Mouse (Mus musculus) gastrocnemius, postnatal 4 days (tissue): ENCODE measurements around the gene Casp9. TPM values are rescaled to one million over a fixed set of nuclear protein-coding genes. Genes with fewer than 3 reads are reported as not detected.

Source experiments
- DNase-seq, 2 experiments: peaks; one replicate each; pipeline ENCODE4 v3.0.0; 2021 to 2022; ENCODE audit warnings: low spot score in 2 of 2, mixed read lengths in 2 of 2
- total RNA-seq, 2 experiments: library from RNA; stranded (reverse); gene quantifications; 2 replicates each; pipeline ENCODE4 v1.2.3; 2021

Gene Casp9
- total RNA-seq, 2 experiments from 2014 or later: 9.3 to 10.8 TPM

DNA sequence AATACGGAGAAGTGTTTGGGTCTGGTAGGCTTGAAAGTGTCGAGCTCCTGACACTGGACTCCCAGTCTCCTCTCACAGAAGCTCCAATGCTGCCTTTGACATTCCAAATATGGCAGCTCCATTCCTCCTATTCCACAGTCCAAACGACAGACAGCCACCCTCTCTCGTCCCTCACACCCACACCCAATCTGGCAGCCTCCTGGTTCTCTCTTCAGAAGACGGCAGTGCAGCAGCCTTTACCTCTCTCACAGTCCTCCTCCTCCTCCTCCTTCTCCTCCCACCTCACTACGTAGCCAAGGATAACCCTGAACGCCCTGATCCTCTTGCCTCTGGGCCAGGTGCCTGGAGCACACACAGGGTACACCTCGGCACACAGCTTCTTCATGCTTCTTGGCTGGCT, 13.6 kb upstream of the Casp9 start:
- DNase-seq: no peak

DNA sequence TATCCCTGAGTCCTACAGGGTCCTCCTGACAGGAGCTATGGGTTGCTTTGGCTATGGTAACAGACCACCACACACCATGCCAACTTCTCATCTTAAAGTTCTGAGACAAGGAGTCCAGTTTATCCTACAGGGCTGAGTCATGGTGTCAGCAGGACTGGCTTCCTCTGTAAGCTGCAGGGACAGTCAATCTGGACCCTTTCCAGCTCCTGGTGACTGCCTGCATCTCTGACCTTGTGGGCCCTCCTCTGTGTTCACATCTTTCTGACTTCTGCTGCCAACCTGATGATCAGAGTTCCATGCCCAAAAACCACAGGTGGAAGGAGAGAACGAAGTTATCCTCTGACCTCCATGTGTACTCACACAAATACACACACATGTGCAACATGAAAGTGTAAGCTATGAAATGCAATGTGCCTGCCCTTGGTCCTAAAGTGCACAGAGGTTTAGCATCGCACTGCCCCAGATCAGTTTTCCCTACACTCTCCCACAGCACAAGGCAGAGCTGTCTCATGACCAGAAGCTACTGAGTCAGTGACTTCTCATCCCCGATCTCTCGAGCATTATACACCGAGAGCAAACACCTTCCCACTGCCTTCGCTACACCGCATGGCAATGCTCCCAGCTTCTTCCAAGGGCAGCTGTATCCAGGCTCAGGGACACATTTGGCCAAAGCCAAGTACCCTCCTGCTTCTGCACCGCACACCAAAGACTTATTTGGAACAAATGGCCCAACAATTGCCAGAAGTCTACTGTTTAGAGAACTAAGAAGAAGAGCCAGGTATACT, 12.0 kb upstream of the Casp9 start:
- no peak for DNase-seq

DNA sequence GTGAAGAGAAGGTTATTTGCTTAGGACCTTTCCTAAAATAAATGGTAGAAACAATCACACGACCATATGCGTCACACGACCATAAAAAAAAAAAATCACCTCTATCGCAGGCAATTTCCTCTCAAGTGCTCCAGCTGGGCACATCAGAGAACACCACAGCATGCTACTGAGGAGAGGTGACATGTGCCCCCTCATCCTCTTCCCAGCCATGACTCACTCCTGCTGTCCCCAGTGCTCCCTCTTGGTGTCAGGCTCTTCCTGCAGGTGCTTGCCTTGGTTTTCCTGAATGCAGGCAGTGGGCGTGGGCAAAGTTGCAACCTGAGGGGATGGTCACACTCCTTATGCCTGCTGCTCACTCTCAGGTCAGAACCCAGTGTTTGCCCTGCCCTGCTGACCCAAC, 8.6 kb upstream of the Casp9 start:
- no peak for DNase-seq

DNA sequence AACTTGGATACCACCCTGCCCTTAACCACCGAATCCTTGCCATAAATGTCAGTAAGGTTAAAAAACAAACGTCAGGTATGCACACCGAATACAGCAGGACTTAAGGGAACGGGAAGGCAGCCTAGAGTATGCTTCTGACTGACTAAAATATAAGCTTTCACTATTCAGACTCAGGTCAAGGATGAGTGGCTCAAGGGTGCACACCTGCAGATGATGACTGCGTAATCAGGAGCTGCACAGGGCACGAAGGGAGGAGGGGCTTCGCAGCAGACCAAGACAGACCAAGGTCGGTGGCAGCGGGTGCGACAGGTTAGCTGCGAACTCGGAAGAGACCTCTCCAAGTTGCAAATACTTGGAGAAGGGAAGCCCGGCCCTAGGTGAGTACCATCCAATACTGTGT, 7.3 kb upstream of the Casp9 start:
- no peak for DNase-seq

DNA sequence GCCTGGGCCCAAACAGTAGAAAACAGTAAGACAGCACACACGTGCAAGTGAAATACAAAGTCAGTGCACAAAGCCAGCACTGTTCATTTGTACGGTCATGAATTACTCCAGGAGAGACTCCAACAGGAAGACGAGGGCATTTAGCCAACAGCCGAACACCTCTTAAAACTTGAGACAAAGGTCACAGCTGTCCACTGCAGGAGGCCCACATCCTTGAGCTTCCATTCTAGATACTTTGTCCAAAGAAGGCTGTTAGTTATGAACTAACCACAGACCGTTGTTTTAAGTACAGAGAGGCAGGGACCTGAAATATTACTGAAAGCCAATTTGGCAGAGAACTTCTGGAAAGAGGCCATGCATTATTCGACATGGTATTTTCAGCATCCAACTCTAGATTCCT, 6.4 kb upstream of the Casp9 start:
- no peak for DNase-seq

DNA sequence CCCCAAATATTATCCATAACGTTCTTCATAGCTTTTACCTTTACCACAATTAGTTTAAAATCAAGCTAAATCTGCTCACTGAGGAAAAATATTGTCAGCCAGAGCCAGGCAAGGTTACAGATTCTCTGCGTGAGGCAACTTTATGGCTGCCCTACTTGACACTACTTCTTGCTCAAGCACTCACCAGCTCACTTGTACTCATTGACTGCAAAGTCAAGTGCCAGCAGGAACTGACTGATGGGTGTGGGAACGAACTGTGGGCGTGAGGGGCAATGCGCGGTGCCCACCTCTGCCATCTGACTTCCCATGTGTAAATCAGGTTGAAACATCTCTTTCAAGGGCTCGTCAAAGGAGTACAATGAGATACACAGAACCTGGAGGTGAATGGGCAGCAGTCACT, 6.0 kb upstream of the Casp9 start:
- DNase-seq: no peak

DNA sequence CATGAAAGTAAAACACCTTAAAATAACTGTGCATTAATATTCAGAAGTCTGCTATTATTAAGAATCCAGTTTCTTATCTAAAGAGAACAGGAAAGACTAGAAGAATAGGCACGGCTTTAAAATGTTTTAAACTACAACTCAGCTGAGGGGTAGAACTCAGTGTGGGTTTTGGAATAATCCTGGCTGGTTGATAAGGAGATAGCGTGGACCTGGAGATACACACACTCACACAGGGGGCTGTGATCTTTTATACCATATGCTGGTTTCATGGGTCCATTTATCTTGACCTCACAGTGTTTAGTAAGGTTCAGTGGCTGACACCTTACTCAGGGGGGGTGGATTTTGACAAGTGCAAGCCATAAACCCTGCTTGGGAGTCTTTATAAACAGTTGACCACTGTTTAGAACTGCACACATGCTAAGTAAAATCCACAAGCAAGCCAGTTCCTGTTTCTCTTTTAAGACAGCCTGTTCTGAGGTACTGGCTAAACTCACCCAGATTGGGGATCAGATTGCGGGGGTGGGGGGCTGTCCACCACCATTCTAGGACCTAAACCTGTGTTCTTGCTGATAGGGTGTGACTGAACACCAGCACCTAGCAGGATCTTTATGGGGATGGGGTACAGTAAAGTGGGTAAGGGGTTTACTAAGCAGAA, 3.7 kb upstream of the Casp9 start:
- no peak for DNase-seq

DNA sequence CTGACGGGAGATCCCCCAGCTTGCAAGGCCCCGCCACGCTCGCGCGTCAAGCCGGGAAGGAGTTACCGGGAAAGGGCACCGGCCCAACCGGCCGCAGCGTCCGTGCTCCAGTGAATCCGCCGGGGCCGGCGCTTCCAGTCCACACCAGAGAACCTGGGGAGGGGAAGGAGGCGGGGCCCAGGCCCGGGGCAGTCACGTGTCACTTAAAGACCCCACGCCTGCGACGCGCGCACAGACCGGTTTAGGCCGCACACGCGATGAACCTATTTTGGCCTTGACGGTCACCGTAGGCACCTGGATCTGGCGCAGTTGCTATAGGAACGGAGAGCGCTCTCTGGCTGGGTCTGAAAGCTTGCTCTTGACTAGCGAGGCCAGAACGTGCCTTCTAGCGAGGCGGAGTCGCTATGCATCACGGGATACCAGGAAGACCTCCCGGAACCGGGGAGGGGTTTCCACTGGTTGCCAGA, 2.9 kb upstream of the Casp9 start, which contains the start of gene Dnajc16:
TSS of gene Dnajc16 (minus strand) at position 408 of the 467 bp plus-strand sequence.
- peak; percentile 86 to 96 for DNase-seq

DNA sequence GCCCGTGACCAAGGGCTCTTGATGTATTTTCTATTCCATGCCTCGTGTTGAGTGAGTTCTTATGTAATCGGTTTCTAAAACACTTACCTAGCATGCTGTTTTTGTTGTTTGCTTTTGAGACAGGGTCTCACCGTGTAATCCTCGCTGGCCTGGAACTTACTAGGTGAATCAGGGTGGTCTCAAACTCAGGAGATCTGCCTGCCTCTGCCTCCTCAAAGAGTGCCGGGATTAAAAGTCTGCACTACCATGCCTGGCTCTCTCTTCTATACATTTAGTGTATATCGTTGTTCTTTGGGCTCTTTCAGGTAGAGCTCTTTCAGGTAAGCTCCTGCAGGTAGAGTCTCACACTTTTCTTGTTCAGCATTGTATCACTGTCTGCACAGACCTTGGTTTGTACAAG, 1.9 kb upstream of the Casp9 start:
- DNase-seq: no peak

DNA sequence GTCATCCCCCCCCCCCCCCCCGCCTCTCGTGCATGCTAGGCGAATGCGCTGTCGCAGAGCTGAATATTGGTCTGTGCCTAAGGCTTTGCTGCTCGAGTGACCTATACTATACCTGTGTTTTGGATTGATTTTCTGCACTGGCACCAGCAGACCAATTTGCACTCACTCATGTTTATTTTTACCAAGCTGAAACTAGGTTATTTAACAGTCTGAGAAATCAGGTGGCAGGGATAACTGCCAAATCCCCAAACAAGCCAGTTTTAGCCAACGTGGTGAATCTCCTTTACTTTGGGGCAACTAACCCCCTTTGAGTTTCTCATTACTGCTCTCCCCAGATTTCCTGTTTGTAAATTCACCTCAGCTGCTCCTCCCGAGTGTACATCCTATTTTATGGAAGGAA, 1.5 kb upstream of the Casp9 start:
- DNase-seq: no peak

DNA sequence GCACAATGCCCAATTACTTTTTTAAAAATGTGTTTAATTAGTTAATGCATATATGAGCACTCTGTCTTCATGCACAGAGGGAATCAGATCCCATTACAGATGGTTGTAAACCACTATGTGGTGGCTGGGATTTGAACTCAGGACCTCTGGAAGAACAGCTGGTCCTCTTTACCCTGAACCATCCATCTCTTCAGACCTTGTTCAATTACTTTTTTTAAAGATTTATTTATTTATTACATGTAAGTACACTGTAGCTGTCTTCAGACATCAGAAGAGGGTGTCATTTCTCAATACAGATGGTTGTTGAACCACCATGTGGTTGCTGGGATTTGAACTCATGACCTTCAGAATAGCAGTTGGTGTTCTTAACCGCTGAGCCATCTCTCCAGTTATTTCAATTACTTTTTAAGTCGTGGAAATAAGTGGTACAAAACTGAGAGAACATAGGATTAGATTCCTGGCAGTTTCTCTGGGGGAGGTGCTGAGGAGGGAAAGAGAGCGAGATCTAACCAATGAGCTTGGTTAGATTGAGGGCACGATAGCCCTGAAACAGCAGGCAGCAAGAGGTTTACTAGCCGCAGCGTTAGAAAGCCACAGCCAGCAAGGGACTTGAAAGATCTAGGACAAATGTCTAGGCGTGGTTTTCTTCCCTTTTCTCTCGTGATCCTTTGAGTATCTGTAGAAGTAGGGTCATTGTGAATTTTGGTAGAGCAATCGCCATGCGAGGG, 694 bp upstream of the Casp9 start:
- DNase-seq: no peak

DNA sequence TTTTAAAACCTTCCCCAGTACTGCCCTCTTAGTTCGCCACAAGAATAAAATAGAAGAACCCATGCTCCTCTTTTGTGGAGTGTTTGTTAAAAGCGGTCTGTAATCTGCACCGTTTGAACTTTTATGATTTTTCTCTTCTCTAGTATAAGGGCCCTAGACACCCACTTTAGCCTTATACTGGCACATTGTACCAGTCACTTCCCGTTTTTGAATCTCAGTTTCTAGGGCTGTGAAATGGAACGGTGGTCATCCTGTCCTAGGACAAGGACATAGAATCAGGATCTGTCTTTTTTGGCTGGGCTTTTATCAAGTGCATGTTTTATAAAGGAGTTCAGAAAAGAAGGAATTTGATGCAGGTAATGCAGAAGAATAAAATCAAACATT, 732 bp downstream of the Casp9 start:
- DNase-seq: no peak

DNA sequence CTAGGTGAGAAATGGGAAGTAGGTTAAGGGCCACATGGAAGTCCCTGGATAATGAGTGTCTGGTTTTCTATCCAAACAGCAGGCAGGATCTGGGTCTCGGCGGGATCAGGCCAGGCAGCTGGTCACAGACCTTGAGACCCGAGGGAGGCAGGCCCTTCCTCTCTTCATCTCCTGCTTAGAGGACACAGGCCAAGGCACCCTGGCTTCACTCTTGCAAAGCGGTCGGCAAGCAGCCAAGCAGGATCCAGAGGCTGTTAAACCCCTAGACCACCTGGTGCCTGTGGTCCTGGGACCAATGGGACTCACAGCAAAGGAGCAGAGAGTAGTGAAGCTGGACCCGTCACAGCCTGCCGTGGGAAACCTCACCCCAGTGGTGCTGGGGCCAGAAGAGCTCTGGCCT, 2.9 kb downstream of the Casp9 start:
- no peak for DNase-seq

DNA sequence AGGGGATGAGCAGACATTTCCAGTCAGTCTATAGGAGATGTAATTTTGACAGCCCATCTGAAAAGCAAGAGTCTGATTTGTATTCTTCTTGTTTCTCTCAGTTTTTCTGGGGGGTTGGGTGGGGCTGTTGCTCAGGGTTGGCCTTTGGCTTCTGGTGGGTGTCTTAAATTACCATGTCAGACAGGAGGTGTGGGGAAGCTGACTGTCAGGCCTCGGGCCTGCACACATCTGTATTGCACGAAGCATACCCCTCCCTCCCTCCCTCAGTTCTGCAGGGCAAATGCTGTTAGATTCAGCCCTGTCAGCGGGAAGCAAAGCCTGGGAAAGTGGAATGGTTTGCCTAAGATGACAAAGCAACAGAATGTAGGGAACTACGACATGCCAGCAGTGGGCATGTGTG, 3.5 kb downstream of the Casp9 start:
- no peak for DNase-seq

DNA sequence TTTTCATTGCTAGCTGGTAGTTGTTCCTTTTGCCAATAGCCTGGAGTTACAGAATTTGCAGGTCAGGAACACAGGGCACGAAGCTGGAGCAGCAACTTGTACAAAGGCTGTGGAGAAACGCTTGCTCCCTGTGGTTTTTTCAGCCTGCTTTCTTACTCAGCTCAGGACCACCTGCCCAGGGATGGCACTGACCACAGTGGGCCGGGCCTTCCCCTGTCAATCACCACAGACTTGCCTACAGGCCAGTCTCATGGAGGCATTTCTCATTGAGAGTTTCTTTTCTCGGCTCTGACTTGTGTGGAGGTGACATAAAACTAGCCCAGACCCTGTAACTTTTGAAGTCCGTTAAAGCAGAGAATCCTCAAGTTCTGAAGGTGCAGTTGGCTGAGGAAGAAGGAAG, 4.1 kb downstream of the Casp9 start:
- DNase-seq: no peak

DNA sequence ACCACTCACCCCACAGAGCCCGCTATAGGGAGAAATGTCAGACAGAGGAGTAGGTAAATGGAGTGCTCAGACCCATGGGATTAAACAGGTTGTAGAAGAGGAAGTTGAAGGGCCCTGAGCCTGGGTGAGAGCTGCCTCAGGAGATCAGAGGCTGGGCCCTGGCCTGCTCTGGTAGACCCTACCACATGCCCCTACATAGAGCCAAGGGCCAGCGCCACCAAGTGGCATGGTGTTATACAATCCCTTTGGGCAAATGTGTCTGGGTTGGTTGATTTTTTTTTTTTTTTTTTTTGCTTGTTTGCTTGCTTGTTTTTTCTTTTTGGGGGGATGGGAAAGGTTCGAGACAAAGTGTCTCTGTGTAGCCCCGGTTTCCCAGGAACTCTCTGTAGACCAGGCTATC, 10.7 kb downstream of the Casp9 start:
- no peak for DNase-seq

DNA sequence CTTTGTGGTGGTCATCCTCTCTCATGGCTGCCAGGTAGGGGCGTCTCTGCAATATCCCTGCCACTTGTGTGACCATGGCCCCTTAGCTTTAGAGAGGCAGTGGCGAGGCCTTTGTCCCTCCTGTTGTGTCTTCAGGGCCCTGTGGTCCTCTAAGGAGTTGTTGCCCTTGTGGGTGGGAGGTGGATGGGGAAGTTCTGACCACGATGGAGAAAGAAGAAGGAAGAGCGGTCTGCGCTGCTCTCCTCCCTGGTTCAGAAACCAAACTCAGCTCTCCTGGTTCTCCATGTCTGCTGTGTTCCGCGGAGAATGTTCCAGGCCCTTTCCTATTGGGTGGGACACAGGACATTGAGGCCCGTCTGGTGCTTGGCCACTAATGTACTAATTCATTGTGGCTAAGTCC, 12.5 kb downstream of the Casp9 start:
- DNase-seq: no peak

DNA sequence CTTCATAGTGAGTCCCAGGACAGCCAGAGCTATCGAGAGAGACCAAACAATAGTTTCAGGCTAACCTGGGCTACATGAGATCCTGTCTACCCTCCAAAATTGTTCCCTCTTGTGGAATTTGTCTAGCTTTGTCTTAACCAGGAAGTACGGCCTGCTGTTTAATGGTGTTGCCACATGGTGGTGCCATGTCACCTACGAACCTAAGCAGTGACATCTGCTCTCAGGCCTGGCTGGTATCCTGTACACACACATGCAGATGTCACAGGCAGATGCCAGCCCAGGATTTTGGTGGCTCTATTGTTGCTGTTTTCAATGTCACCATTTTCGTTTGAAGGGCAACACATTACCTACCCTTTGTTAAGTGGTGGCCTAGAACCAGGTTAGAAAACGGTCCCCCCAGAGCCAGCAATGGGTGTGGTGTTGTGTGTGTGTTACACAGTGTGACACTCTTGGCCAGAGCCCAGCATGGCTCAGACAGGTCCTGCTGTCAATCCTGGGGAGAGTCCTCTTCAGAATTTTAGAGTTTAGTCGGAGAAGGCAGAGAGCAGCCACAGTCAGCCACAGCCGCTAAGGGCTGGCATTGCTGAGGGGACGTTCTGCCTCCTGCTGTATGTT, 16.5 kb downstream of the Casp9 start:
- no peak for DNase-seq

DNA sequence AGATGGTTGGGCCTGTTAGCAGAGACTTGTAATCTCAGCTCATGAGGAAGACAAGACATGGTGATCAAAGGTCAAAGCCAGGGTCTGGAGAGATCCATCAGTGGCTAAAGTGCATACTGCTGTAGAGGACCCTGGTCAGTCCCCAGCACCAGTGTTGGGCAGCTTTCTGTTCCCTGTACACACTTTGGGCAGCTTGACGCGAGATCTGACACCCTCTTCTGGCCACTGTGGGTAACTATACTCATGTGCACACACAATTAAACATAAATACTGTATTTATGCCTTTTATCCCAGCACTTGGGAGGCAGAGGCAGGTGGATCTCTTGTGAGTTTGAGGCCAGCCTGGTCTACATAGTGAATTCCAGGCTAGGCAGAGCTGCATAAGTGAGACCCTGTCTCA, 17.6 kb downstream of the Casp9 start:
- no peak for DNase-seq

DNA sequence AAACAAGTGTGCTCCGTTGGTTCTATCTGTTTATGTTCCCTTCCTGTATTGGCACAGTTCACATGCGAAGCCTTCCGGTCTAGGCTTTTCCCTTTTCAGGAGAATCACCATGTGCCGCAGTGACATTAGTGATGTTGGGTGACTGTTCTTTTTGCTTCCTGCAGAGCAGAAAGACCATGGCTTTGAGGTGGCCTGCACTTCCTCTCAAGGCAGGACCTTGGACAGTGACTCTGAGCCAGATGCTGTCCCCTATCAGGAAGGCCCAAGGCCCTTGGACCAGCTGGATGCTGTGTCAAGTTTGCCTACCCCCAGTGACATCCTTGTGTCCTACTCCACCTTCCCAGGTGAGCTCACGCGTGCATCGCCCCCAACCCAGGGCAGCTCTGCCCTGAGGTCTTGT, 18.0 kb downstream of the Casp9 start:
- peak in 1 of 2 experiments; percentile 11 for DNase-seq

DNA sequence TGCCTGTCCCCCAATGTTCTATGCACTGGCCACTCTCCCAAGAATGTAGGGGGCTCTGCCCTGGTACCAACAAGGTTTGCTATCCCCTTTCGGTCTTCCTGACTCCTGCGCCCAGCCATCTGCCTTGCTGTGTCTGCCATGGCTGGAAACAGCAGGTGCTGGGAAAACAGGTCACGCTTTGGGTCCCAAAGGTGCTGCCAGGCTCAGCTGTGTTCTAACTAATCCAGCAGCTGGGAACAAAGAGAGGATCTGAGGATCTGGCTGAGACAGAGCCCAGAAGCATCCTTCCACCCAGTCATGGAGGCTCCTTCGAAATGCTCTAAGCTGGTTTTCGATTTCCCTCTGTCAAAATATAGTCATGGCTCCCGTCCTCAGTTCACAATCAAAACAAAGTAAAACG, 22.9 kb downstream of the Casp9 start:
- DNase-seq: no peak
